Mouse (Mus musculus) midbrain, embryonic 14.5 days (tissue): ENCODE data around the gene Atp10a. TPM values are rescaled to one million over a fixed set of nuclear protein-coding genes. Genes with fewer than 3 reads are reported as not detected.

Source experiments
- ATAC-seq: fragments of 200-750 bp; cut with Nextera tagmentation; 2 replicates; pipeline ENCODE4 v1.8.0; 2017; ENCODE audit warnings: moderate number of reproducible peaks, moderate library complexity; ENCODE audit not compliant: low FRiP score, low TSS enrichment
- DNase-seq: peaks from one replicate; pipeline ENCODE4 v3.0.0-alpha.2; 2015
- H3K27ac ChIP-seq: fragments of 300-500 bp; sonication (generic); replicated peaks from 2 replicates; pipeline ENCODE4 v1.5.1; 2014; ENCODE audit warnings: mild to moderate bottlenecking, low read depth, low read length, moderate library complexity
- H3K27me3 ChIP-seq: fragments of 300-500 bp; sonication (generic); 2 replicates; pipeline ENCODE4 v1.6.1; 2014; ENCODE audit warnings: low read length, control low read depth, mixed read lengths; ENCODE audit not compliant: control insufficient read depth, insufficient read depth
- H3K36me3 ChIP-seq: fragments of 300-500 bp; sonication (generic); 2 replicates; pipeline ENCODE4 v1.6.1; 2014; ENCODE audit warnings: low read length, control low read depth; ENCODE audit not compliant: control insufficient read depth, insufficient read depth
- H3K4me1 ChIP-seq: fragments of 300-500 bp; sonication (generic); 2 replicates; pipeline ENCODE4 v1.6.1; 2014; ENCODE audit warnings: mild to moderate bottlenecking, antibody characterized with exemption, low read length, control low read depth; ENCODE audit not compliant: control insufficient read depth, insufficient read depth
- H3K4me2 ChIP-seq: fragments of 300-500 bp; sonication (generic); 2 replicates; pipeline ENCODE4 v1.6.1; 2014; ENCODE audit warnings: mild to moderate bottlenecking, low read length, moderate library complexity
- H3K4me3 ChIP-seq: fragments of 300-500 bp; sonication (generic); replicated peaks from 2 replicates; pipeline ENCODE4 v1.5.1; 2014; ENCODE audit warnings: low read depth, low read length
- H3K9ac ChIP-seq: fragments of 300-500 bp; sonication (generic); replicated peaks from 2 replicates; pipeline ENCODE4 v1.6.1; 2014; ENCODE audit warnings: mild to moderate bottlenecking, low read length, moderate library complexity
- H3K9me3 ChIP-seq: fragments of 300-500 bp; sonication (generic); 2 replicates; pipeline ENCODE4 v1.6.1; 2016; ENCODE audit warnings: low read length, control low read depth, mixed read lengths; ENCODE audit not compliant: control insufficient read depth
- WGBS: fragments of 180-500 bp; shearing (Covaris S2); extraction: QIAGEN DNeasy Blood & Tissue Kit; methylation state at CpG from one replicate; pipeline ENCODE4 v1.1.7; 2014; 5-methylcytosine and 5-hydroxymethylcytosine counted together
- polyA plus RNA-seq: library from polyadenylated mRNA; unstranded; fragments of >200 nt; fragmentation: Nextera tagmentation; extraction: Ambion mirVana; gene quantifications from 2 replicates; pipeline ENCODE4 v1.2.1, GENCODE M21; 2014

Gene Atp10a
- polyA plus RNA-seq, 1 experiment from 2014 or later, result 1.1 TPM

DNA sequence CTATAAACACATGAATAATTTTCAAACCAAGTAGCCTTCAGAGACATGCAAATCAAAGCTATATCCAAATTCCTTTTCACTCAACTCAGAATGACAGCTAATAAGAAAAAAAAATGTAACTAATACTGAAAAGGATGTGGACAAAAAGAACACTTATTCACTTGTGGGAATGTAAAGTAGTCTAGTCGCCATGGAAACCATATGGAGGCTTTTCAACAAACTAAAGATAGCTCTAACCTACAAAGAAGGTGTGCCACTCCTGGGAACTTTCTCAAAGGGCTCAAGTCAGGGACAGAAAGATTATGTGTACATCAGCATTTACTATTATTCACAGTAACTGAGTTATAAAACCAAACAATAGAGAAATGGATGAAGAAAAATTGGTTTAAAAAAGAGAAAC is 8.6 kb upstream of the Atp10a start:
- no peak for ATAC-seq
- H3K4me3 ChIP-seq, result no peak overlapping the region
- H3K4me1 ChIP-seq, result no peaks in the 10 kb centered on the region
- H3K27me3 ChIP-seq, result no peaks in the 10 kb centered on the region
- no peaks in the 10 kb centered on the region for H3K9me3 ChIP-seq
- H3K4me2 ChIP-seq, result no peak overlapping the region
- no peak overlapping the region for H3K9ac ChIP-seq
- 58% methylated on average over 1 of the region's 1 CpGs for WGBS
- no peaks in the 10 kb centered on the region for H3K36me3 ChIP-seq
- H3K27ac ChIP-seq, result no peak overlapping the region
- DNase-seq, result peak; percentile 54

DNA sequence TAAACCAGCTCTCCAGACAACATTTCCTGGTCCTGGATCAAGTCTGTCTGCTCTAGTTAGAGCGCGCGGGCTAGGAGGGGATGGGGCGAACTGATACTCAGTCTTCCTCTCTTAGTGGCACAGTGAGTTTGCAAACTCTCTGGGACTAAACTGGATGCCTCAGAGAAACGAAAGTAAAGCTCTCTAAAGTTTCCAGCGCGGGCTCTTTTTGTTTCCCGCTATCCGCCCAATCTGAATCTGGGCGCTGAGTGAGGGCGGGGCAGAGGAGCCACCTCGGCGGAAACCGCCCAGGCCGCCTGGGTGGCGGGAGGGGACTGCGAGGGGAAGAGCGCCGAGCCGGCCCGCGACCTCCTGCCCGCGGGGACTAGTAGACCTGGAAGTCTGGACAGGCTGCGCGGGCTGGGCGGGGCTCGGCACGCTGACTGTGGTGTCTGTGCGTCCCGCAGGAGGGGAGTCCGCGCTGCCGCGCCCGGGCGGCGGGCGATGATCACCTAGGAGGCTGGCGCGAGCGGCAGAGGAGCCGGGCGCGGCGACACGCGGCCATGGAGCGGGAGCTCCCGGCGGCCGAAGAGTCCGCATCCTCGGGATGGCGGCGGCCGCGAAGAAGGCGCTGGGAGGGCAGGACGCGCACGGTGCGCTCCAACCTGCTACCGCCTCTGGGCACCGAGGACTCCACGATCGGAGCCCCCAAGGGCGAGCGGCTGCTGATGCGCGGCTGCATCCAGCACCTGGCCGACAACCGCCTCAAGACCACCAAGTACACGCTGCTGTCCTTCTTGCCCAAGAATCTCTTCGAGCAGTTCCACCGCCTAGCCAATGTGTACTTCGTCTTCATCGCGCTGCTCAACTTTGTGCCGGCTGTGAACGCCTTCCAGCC is 2.2 kb downstream of the Atp10a start:
- Histone ChIP-seq H3K9me3 (no peaks in the 10 kb centered on the region), H3K36me3 (no peaks in the 10 kb centered on the region), H3K9ac (peak overlapping the region; percentile 68), H3K4me3 (peak overlapping the region; percentile 66), H3K4me1 (peaks cover 7% of the 10 kb centered on the region; the same call in 1 of the 2 replicates), H3K27ac (no peak overlapping the region), H3K27me3 (peaks cover 8% of the 10 kb centered on the region; the same call in 1 of the 2 replicates), H3K4me2 (peak overlapping the region; percentile 98)
- under 1% methylated on average over 81 of the region's 81 CpGs for WGBS
- peak; percentile 82 for ATAC-seq
- peak; percentile 76 for DNase-seq

DNA sequence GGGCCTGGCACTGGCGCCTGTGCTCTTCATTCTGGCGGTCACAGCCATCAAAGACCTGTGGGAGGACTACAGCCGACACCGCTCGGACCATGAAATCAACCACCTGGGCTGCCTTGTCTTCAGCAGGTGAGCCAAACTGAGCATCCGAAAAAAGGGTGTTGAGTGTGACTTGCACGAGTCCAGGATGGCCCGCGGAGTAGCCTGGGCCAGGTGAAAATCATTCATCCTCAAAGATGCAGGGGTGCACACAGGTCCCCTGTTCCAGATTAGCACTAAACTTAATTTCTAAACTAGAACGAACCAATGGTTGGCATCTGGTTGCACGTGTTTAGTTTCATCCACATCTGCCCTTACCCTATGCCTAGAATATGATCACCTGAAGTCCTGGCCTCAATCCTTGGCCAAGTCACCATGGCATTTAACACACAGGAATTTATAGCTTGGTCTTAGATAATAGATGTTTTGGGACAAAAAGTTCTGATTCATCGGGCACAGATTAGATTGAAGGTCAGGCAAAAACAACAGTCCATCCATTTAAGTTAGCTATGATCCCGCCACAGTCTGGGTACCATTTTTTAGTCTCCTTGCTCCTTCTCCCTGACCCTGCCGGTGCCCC is 2.9 kb downstream of the Atp10a start:
- peak overlapping the region; percentile 66 for H3K4me3 ChIP-seq
- ATAC-seq (peak; percentile 16; the same call in 1 of the 2 replicates), DNase-seq (no peak)
- peaks cover 8% of the 10 kb centered on the region; the same call in 1 of the 2 replicates for H3K27me3 ChIP-seq
- H3K4me1 ChIP-seq, result peaks cover 7% of the 10 kb centered on the region; the same call in 1 of the 2 replicates
- H3K9ac ChIP-seq, result peak overlapping the region; percentile 68
- H3K4me2 ChIP-seq, result peak overlapping the region; percentile 98
- no peaks in the 10 kb centered on the region for H3K9me3 ChIP-seq
- 31% methylated on average over 14 of the region's 14 CpGs for WGBS
- no peaks in the 10 kb centered on the region for H3K36me3 ChIP-seq
- no peak overlapping the region for H3K27ac ChIP-seq

DNA sequence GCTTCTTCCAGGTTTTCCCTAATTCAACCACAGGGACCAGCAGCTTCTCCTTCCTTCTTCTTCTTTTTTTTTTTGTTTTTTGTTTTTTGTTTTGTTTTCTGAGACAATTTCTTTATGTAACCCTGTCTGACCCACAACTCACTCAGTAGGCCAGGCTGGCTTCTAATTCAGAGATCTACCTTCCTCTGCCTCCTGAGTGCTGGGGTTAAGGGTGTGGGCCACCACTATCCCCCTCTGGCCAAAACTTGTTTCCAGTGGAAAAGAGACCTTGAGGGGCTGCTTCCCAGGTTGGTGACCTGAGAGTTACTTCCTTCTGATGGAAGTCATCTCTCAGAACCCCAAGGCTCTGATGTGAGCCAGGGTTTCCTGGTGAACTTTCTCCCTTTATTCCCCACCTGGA is 4.1 kb downstream of the Atp10a start:
- H3K9me3 ChIP-seq, result no peaks in the 10 kb centered on the region
- no peak overlapping the region for H3K4me2 ChIP-seq
- ATAC-seq, result no peak
- H3K27me3 ChIP-seq, result peaks cover 8% of the 10 kb centered on the region; the same call in 1 of the 2 replicates
- H3K4me3 ChIP-seq, result no peak overlapping the region
- no peak for DNase-seq
- H3K4me1 ChIP-seq, result peaks cover 7% of the 10 kb centered on the region; the same call in 1 of the 2 replicates
- no peaks in the 10 kb centered on the region for H3K36me3 ChIP-seq
- no peak overlapping the region for H3K9ac ChIP-seq
- no peak overlapping the region for H3K27ac ChIP-seq

DNA sequence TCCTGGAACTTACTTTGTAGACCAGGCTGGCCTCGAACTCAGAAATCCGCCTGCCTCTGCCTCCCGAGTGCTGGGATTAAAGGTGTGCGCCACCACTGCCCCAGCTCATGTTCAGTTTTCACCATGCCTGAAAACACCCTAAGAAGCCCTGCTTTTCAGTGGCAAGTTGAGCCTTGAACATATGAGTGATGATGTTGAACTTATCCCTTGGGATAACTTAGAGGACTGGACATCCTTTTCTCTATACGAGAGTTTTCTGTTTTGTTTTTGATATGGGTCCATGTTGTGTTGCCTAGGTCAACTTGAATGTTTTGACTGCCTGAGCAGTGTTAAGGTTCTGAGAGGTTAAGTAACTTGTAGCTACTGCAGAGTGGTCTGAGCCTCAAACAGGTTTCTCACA is 4.7 kb downstream of the Atp10a start:
- no peak overlapping the region for H3K4me2 ChIP-seq
- H3K9me3 ChIP-seq, result no peaks in the 10 kb centered on the region
- WGBS, result 96% methylated on average over 5 of the region's 5 CpGs
- peaks cover 8% of the 10 kb centered on the region; the same call in 1 of the 2 replicates for H3K27me3 ChIP-seq
- H3K4me1 ChIP-seq, result peaks cover 7% of the 10 kb centered on the region; the same call in 1 of the 2 replicates
- H3K36me3 ChIP-seq, result no peaks in the 10 kb centered on the region
- DNase-seq (no peak), ATAC-seq (no peak)
- H3K4me3 ChIP-seq, result no peak overlapping the region
- no peak overlapping the region for H3K27ac ChIP-seq
- no peak overlapping the region for H3K9ac ChIP-seq

DNA sequence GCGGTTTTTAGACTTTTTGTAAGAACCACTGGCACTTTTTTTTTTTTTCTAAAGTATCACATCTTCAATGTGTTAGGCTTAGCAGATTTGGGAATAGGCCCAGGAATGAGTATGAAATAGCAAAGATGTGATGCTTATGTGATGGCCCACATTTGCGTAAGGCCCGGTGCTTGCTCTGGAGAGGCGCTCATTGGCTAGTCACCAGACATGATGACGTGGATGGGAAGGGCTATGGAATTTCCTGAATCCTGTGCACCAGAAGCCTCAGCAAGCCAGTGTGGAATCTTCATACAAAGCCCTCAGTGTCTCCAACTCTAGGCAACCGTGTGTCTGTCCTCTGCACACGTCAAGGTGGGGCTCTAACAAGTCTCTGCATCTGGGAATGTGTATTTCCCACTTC is 5.1 kb downstream of the Atp10a start:
- no peak overlapping the region for H3K9ac ChIP-seq
- no peak overlapping the region for H3K4me3 ChIP-seq
- H3K9me3 ChIP-seq, result no peaks in the 10 kb centered on the region
- no peak overlapping the region for H3K4me2 ChIP-seq
- WGBS, result 91% methylated on average over 7 of the region's 7 CpGs
- no peak for ATAC-seq
- H3K27me3 ChIP-seq, result peaks cover 8% of the 10 kb centered on the region; the same call in 1 of the 2 replicates
- H3K36me3 ChIP-seq, result no peaks in the 10 kb centered on the region
- DNase-seq, result no peak
- H3K27ac ChIP-seq, result no peak overlapping the region
- peaks cover 7% of the 10 kb centered on the region; the same call in 1 of the 2 replicates for H3K4me1 ChIP-seq

DNA sequence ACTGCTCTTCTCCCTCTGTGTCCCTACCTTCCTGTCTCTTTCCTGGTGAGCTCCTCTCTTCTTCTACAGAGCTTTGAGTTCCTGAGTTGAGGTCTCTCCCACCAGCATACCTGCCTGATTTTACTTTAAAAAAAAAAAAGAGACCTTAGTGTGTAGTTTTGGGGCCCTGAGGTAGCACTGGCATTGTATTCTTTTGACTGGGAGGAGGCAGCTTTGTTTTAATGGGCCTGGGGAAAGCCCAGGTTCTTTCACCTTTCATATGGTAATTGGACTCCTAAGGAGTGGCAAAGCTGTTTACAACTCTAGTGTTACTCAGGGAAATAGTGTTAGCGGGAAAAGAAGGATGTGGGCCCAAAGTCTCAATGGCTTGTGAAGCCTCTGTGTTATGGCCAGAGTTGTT is 12.7 kb downstream of the Atp10a start:
- DNase-seq (no peak), ATAC-seq (no peak)
- no peak overlapping the region for H3K4me3 ChIP-seq
- no peaks in the 10 kb centered on the region for H3K27me3 ChIP-seq
- no peak overlapping the region for H3K4me2 ChIP-seq
- no peaks in the 10 kb centered on the region for H3K9me3 ChIP-seq
- 29% methylated on average over 1 of the region's 1 CpGs for WGBS
- H3K9ac ChIP-seq, result no peak overlapping the region
- H3K4me1 ChIP-seq, result no peaks in the 10 kb centered on the region
- no peaks in the 10 kb centered on the region for H3K36me3 ChIP-seq
- H3K27ac ChIP-seq, result no peak overlapping the region

DNA sequence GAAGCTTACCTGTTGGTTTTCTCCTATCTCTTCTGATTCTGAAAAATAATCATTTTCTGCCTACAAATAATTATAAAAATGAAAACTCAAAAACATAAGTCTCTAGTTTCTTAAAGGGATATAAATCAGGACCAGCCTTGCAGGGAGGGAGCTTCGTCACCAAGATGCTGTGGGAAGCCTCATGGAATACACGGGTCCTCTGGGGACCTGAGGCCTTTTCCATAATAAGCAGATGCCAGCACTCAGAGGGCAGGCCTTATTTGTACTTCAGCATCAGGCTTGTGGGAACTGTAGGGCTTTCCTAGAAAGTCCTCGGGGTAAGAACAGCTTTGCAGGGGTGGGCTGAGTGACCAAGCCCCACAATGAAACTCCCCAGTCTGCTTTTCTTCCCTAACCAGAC is 20.1 kb downstream of the Atp10a start:
- WGBS, result 58% methylated on average over 3 of the region's 3 CpGs
- Histone ChIP-seq H3K27me3 (no peaks in the 10 kb centered on the region), H3K36me3 (no peaks in the 10 kb centered on the region), H3K27ac (no peak overlapping the region), H3K9me3 (no peaks in the 10 kb centered on the region), H3K4me1 (no peaks in the 10 kb centered on the region), H3K9ac (no peak overlapping the region), H3K4me3 (no peak overlapping the region), H3K4me2 (no peak overlapping the region)
- DNase-seq, result no peak
- no peak for ATAC-seq
